Mouse (Mus musculus) embryonic facial prominence, embryonic 14.5 days (tissue): ENCODE data around the gene Paqr8. TPM values are rescaled to one million over a fixed set of nuclear protein-coding genes. Genes with fewer than 3 reads are reported as not detected.

ENCODE experiments used
- ATAC-seq: fragments of 200-750 bp; cut with Nextera tagmentation; 2 replicates; pipeline ENCODE4 v1.8.0; 2017; ENCODE audit warnings: low read depth, moderate number of reproducible peaks, moderate TSS enrichment
- DNase-seq: peaks from one replicate; pipeline ENCODE4 v3.0.0-alpha.2; 2015; ENCODE audit warnings: low spot score
- H3K27ac ChIP-seq: fragments of 300-500 bp; sonication (generic); replicated peaks from 2 replicates; pipeline ENCODE4 v1.5.1; 2014; ENCODE audit warnings: low read depth, mild to moderate bottlenecking, low read length, moderate library complexity
- H3K27me3 ChIP-seq: fragments of 300-500 bp; sonication (generic); replicated peaks from 2 replicates; pipeline ENCODE4 v1.6.1; 2014; ENCODE audit warnings: low read length; ENCODE audit not compliant: control insufficient read depth, insufficient read depth
- H3K36me3 ChIP-seq: fragments of 300-500 bp; sonication (generic); 2 replicates; pipeline ENCODE4 v1.6.1; 2014; ENCODE audit warnings: low read length, mixed read lengths; ENCODE audit not compliant: control insufficient read depth, insufficient read depth
- H3K4me1 ChIP-seq: fragments of 300-500 bp; sonication (generic); 2 replicates; pipeline ENCODE4 v1.6.1; 2014; ENCODE audit warnings: antibody characterized with exemption, low read length; ENCODE audit not compliant: control insufficient read depth, insufficient read depth
- H3K4me2 ChIP-seq: fragments of 300-500 bp; sonication (generic); 2 replicates; pipeline ENCODE4 v1.6.1; 2014; ENCODE audit warnings: low read depth, mild to moderate bottlenecking, low read length, moderate library complexity, mixed read lengths
- H3K4me3 ChIP-seq: fragments of 300-500 bp; sonication (generic); 2 replicates; pipeline ENCODE4 v1.5.1; 2014; ENCODE audit warnings: low read depth, mild to moderate bottlenecking, low read length
- H3K9ac ChIP-seq: fragments of 300-500 bp; sonication (generic); 2 replicates; pipeline ENCODE4 v1.6.1; 2014; ENCODE audit warnings: low read depth, mild to moderate bottlenecking, low read length, moderate library complexity, mixed read lengths
- H3K9me3 ChIP-seq: fragments of 300-500 bp; sonication (generic); 2 replicates; pipeline ENCODE4 v1.6.1; 2016; ENCODE audit warnings: low read length; ENCODE audit not compliant: control insufficient read depth
- WGBS: fragments of 180-500 bp; shearing (Covaris S2); extraction: QIAGEN DNeasy Blood & Tissue Kit; methylation state at CpG from one replicate; pipeline ENCODE4 v1.1.7; 2014; 5-methylcytosine and 5-hydroxymethylcytosine counted together
- polyA plus RNA-seq: library from polyadenylated mRNA; unstranded; fragments of >200 nt; fragmentation: Nextera tagmentation; extraction: Ambion mirVana; gene quantifications from 2 replicates; pipeline ENCODE4 v1.2.1, GENCODE M21; 2014

The Paqr8 gene
- polyA plus RNA-seq, 1 experiment from 2014 or later = 6.1 TPM

GRCm38 (mm10) chr1:20954876-20955275 is 64.5 kb downstream of the Paqr8 start:
- H3K4me1 ChIP-seq = no peaks in the 10 kb centered on the region
- no peaks in the 10 kb centered on the region for H3K27me3 ChIP-seq
- 73% methylated on average over 3 of the region's 3 CpGs for WGBS
- no peak overlapping the region for H3K9ac ChIP-seq
- no peak overlapping the region for H3K27ac ChIP-seq
- no peak for ATAC-seq
- H3K9me3 ChIP-seq = no peaks in the 10 kb centered on the region
- no peak overlapping the region for H3K4me2 ChIP-seq
- H3K36me3 ChIP-seq = no peaks in the 10 kb centered on the region
- H3K4me3 ChIP-seq = no peak overlapping the region
- DNase-seq = no peak

DNA sequence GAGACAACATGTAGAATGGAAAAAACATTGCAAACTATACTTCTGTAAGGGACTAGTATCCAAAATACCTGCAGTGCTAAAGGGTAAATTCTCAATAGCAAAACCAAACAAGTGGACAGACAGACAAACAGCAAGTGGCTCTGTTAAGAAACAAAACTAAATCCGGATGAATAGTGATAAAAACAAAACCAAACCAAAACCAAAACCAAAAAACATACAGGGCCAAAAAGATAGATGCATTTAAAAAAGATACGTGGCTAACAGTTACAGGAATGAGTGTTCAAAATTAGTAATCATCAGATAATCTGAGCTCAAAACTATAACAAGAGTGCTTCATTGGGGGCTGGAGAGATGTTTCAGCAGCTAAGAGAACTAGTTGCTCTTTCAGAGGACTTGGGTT is 79.2 kb downstream of the Paqr8 start:
- WGBS = 80% methylated on average over 2 of the region's 2 CpGs
- no peak for ATAC-seq
- H3K4me2 ChIP-seq = no peak overlapping the region

DNA sequence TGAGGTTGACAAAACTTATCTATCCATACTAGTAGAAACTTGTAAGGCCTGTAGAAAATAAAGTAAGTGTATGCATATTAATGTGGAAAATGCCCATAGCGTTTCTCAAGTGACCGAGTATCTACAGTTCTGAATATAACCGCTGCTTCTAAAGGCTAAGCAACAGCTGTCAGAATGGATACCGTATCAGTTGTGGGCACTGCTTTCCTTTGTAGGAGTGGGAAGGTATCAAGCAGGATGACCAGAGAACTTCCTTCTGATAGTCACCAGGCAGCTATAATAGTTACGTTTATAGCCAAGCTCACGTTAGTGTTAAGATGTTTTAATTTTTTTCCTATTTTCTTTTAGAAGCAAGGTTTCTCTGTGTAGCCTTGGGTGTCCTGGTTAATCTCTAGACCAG is 83.0 kb downstream of the Paqr8 start:
- no peaks in the 10 kb centered on the region for H3K27me3 ChIP-seq
- no peaks in the 10 kb centered on the region for H3K9me3 ChIP-seq
- ATAC-seq (no peak), DNase-seq (no peak)
- H3K4me3 ChIP-seq = no peak overlapping the region
- no peaks in the 10 kb centered on the region for H3K4me1 ChIP-seq
- H3K4me2 ChIP-seq = no peak overlapping the region
- no peak overlapping the region for H3K9ac ChIP-seq
- no peak overlapping the region for H3K27ac ChIP-seq
- H3K36me3 ChIP-seq = no peaks in the 10 kb centered on the region
- 90% methylated on average over 6 of the region's 6 CpGs for WGBS

More for the DNA sequence above, 79.2 kb downstream of the Paqr8 start:
- DNase-seq = no peak
- Histone ChIP-seq H3K9me3 (no peaks in the 10 kb centered on the region), H3K4me3 (no peak overlapping the region), H3K27me3 (no peaks in the 10 kb centered on the region), H3K27ac (no peak overlapping the region), H3K36me3 (no peaks in the 10 kb centered on the region), H3K4me1 (no peaks in the 10 kb centered on the region), H3K9ac (no peak overlapping the region)

DNA sequence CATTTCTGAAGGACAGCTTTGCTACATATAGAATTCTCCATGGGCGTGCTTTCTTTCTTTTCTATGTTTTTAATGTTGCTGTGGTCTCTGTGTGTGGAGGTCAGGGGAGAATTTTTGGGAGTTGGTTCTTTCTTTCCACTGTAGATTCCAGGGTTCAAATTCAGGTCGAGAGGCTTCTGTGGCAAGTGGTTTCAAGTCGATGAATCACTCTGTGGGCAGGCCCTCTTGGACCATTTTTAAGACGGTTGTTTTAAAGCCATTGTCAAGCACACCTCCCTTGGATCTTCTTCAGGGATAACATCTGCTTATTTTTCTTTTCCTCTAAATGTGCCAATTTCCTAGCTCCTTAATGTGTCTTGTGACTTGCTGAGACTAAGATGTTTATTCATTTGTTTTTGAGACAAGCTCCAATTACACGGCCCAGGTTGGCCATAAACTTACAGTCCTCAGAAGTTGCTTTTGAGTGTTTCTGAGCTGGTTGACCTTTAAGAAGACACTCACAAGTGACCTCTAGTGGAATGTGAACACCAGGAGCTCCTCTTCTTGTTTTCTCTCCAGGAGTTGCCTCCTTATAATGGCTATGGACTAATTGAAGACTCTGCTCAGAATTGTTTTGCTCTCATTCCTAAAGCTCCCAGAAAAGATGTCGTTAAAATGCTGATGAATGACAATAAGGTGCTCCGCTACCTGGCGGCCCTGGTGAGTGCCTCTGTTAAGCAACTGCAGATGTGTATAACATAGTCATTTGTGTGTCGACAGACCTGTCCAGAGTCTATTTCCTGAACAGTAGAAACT is 84.1 kb downstream of the Paqr8 start:
- DNase-seq (no peak), ATAC-seq (no peak)
- Histone ChIP-seq H3K27ac (no peak overlapping the region), H3K4me2 (no peak overlapping the region), H3K9ac (no peak overlapping the region), H3K4me3 (no peak overlapping the region), H3K9me3 (no peaks in the 10 kb centered on the region), H3K27me3 (no peaks in the 10 kb centered on the region), H3K4me1 (no peaks in the 10 kb centered on the region), H3K36me3 (no peaks in the 10 kb centered on the region)
- WGBS = 70% methylated on average over 9 of the region's 9 CpGs

DNA sequence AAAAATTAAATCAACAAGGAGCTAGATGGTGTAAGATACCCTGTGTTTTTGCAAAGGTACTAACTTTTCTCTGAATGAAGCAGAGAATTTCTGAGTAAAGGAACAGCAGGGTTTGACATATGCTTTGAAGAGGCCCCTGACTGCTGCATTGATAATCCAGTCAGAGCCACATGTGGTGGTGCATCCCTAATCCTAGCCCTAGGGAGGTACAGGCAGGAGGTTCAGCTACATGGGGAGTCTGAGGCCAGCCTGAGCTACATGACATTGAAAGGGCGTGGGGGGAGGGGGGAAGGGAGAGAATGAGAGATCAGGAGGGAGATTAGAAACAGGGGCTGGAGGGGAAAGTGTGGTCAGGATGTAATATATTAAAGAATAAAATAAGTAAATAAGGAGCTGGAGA is 90.1 kb downstream of the Paqr8 start:
- no peaks in the 10 kb centered on the region for H3K4me1 ChIP-seq
- ATAC-seq (no peak), DNase-seq (no peak)
- H3K27ac ChIP-seq = no peak overlapping the region
- no peak overlapping the region for H3K9ac ChIP-seq
- H3K27me3 ChIP-seq = no peaks in the 10 kb centered on the region
- no peak overlapping the region for H3K4me3 ChIP-seq
- no peaks in the 10 kb centered on the region for H3K36me3 ChIP-seq
- WGBS = 52% methylated on average over 1 of the region's 1 CpGs
- no peaks in the 10 kb centered on the region for H3K9me3 ChIP-seq
- H3K4me2 ChIP-seq = no peak overlapping the region

- no peaks in the 10 kb centered on the region for H3K36me3 ChIP-seq
- no peaks in the 10 kb centered on the region for H3K9me3 ChIP-seq
- H3K27me3 ChIP-seq = no peaks in the 10 kb centered on the region
- no peak overlapping the region for H3K27ac ChIP-seq
- 90% methylated on average over 6 of the region's 6 CpGs for WGBS
- H3K4me3 ChIP-seq = no peak overlapping the region
- H3K4me1 ChIP-seq = no peaks in the 10 kb centered on the region
- DNase-seq (no peak), ATAC-seq (no peak)
- H3K9ac ChIP-seq = no peak overlapping the region
- H3K4me2 ChIP-seq = no peak overlapping the region
These were observed 91.4 kb downstream of the Paqr8 start for GRCm38 (mm10) chr1:20981764-20982163.

- no peak for ATAC-seq
- 71% methylated on average over 2 of the region's 2 CpGs for WGBS
- Histone ChIP-seq H3K27ac (no peak overlapping the region), H3K4me1 (no peaks in the 10 kb centered on the region), H3K36me3 (no peaks in the 10 kb centered on the region), H3K9ac (no peak overlapping the region), H3K4me2 (no peak overlapping the region), H3K27me3 (no peaks in the 10 kb centered on the region), H3K9me3 (no peaks in the 10 kb centered on the region), H3K4me3 (no peak overlapping the region)
- no peak for DNase-seq
These were observed 93.7 kb downstream of the Paqr8 start for GRCm38 (mm10) chr1:20984103-20984502.

DNA sequence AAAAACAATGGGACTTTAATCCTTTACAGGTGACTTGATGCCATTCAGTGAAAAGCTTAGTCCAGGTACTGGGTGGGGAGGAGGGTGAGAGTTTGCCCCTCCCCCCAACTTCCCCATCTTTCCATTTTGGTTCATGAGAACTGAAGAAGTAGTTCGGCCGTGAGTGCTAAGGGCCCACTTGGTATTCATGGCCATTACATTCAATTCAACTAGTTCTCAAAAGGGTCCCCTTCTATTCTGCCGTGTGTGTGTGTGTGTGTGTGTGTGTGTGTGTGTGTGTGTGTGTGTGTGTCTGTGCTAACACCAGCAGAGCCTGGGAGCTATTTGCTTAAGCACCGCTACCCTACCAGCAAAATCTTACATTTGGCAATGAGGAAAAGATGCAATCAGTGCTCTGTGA is 94.2 kb downstream of the Paqr8 start:
- Histone ChIP-seq H3K9ac (no peak overlapping the region), H3K4me3 (no peak overlapping the region), H3K27me3 (no peaks in the 10 kb centered on the region), H3K27ac (no peak overlapping the region), H3K4me2 (no peak overlapping the region), H3K36me3 (no peaks in the 10 kb centered on the region), H3K9me3 (no peaks in the 10 kb centered on the region), H3K4me1 (no peaks in the 10 kb centered on the region)
- no peak for ATAC-seq
- no peak for DNase-seq
- WGBS = 79% methylated on average over 4 of the region's 4 CpGs

DNA sequence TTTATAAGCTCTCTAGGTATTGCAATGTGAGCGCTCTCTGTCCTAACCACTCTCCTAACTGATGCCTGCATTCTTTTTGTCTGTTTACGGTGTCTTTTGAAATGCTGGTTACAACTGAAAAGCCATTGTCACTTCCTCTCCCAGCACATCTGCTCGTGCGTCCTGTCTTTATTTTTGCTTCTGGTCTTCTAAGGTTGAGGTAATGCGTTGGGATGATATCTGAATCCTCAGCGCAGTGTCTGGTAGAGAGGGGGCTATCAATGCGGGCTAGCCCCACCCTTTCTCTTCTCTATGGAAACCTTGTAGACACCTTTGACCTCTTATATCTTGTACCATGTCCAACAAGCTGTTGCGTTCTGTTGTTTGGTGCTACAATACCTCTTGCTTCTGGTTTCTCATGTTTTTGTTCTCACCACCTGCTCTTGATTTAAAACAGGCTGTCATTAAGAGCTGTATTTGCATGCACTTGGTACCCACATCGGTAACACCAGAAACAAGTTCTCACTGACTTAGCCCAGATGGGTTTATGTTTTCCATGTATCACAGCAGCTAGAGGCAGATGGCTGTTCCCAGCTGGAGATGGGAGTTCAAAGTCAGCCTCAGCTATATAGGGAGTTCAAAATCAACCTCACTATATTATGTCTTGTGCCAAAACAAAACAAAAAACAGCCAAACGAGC is 96.1 kb downstream of the Paqr8 start:
- Histone ChIP-seq H3K9me3 (no peaks in the 10 kb centered on the region), H3K4me3 (no peak overlapping the region), H3K27ac (no peak overlapping the region), H3K4me1 (no peaks in the 10 kb centered on the region), H3K9ac (no peak overlapping the region), H3K27me3 (no peaks in the 10 kb centered on the region), H3K4me2 (no peak overlapping the region), H3K36me3 (no peaks in the 10 kb centered on the region)
- ATAC-seq = no peak
- WGBS = 70% methylated on average over 10 of the region's 10 CpGs
- no peak for DNase-seq
